Mouse (Mus musculus) E14TG2a.4 (cell line): ENCODE results near the gene Onecut1.

Experiments
- H3K27me3 ChIP-seq: 2 replicates; pipeline ENCODE4 v1.6.1; 2014; ENCODE audit warnings: low read length, control low read depth; ENCODE audit not compliant: insufficient read depth
- H3K36me3 ChIP-seq: 2 replicates; pipeline ENCODE4 v1.6.1; 2014; ENCODE audit warnings: low read length, control low read depth; ENCODE audit not compliant: insufficient read depth
- H3K4me1 ChIP-seq: replicated peaks from 2 replicates; pipeline ENCODE4 v1.6.1; 2014; ENCODE audit warnings: low read depth, low read length, control low read depth
- H3K4me3 ChIP-seq: replicated peaks from 2 replicates; pipeline ENCODE4 v1.5.1; 2014; ENCODE audit warnings: mild to moderate bottlenecking, low read length
- H3K9me3 ChIP-seq: 2 replicates; pipeline ENCODE4 v1.6.1; 2014; ENCODE audit warnings: low read length, control low read depth
- CTCF ChIP-seq: conservative IDR thresholded peaks from 2 replicates; pipeline ENCODE4 v1.5.1; 2014; ENCODE audit warnings: low read length
- NANOG ChIP-seq: IDR thresholded peaks from 2 replicates; pipeline ENCODE4 v1.6.1; 2014; ENCODE audit warnings: borderline replicate concordance, low read length, mixed read lengths
- POU5F1 ChIP-seq: IDR thresholded peaks from 2 replicates; pipeline ENCODE4 v1.6.1; 2014; ENCODE audit warnings: low read length, borderline replicate concordance

Gene Onecut1

GRCm38 (mm10) chr9:74849195-74849978 lies 12.3 kb upstream of the Onecut1 start:
- peak overlapping the region; percentile 77 for H3K4me3 ChIP-seq
- TF ChIP-seq NANOG = no peak
- no peak for TF ChIP-seq POU5F1
- no peak for TF ChIP-seq CTCF
- H3K9me3 ChIP-seq = no peaks in the 10 kb centered on the region; the same call in 1 of the 2 replicates
- no peaks in the 10 kb centered on the region for H3K36me3 ChIP-seq
- peaks cover 89% of the 10 kb centered on the region for H3K27me3 ChIP-seq
- peaks cover 40% of the 10 kb centered on the region for H3K4me1 ChIP-seq

- TF ChIP-seq CTCF = no peak
- no peak for TF ChIP-seq NANOG
- TF ChIP-seq POU5F1 = no peak
- Histone ChIP-seq H3K36me3 (no peaks in the 10 kb centered on the region), H3K4me3 (no peak overlapping the region), H3K4me1 (peaks cover 42% of the 10 kb centered on the region), H3K27me3 (peaks cover 92% of the 10 kb centered on the region), H3K9me3 (no peaks in the 10 kb centered on the region; the same call in 1 of the 2 replicates)
Measured at GRCm38 (mm10) chr9:74849979-74850780, 11.5 kb upstream of the Onecut1 start.

- H3K4me3 ChIP-seq = no peak overlapping the region
- TF ChIP-seq NANOG = no peak
- TF ChIP-seq POU5F1 = no peak
- TF ChIP-seq CTCF = no peak
- peaks cover 94% of the 10 kb centered on the region for H3K27me3 ChIP-seq
- H3K9me3 ChIP-seq = no peaks in the 10 kb centered on the region; the same call in 1 of the 2 replicates
- H3K4me1 ChIP-seq = peaks cover 42% of the 10 kb centered on the region
- no peaks in the 10 kb centered on the region for H3K36me3 ChIP-seq
Measured at GRCm38 (mm10) chr9:74850781-74851145, 11.0 kb upstream of the Onecut1 start.

GRCm38 (mm10) chr9:74851601-74852000 lies 10.1 kb upstream of the Onecut1 start:
- Histone ChIP-seq H3K27me3 (peaks cover 94% of the 10 kb centered on the region), H3K4me1 (peaks cover 42% of the 10 kb centered on the region), H3K36me3 (no peaks in the 10 kb centered on the region), H3K9me3 (no peaks in the 10 kb centered on the region), H3K4me3 (no peak overlapping the region)
- TF ChIP-seq CTCF = no peak

- no peak for TF ChIP-seq CTCF
- no peak for TF ChIP-seq POU5F1
- no peak for TF ChIP-seq NANOG
- no peak overlapping the region for H3K4me3 ChIP-seq
- H3K4me1 ChIP-seq = peaks cover 43% of the 10 kb centered on the region
- peaks cover 94% of the 10 kb centered on the region for H3K27me3 ChIP-seq
- H3K9me3 ChIP-seq = no peaks in the 10 kb centered on the region
- no peaks in the 10 kb centered on the region for H3K36me3 ChIP-seq
Measured at GRCm38 (mm10) chr9:74852361-74852760, 9.4 kb upstream of the Onecut1 start.

- Histone ChIP-seq H3K27me3 (peaks cover 98% of the 10 kb centered on the region), H3K4me3 (peak overlapping the region; percentile 60), H3K36me3 (no peaks in the 10 kb centered on the region), H3K4me1 (peaks cover 45% of the 10 kb centered on the region), H3K9me3 (no peaks in the 10 kb centered on the region)
- TF ChIP-seq NANOG (no peak), CTCF (no peak)
Measured at GRCm38 (mm10) chr9:74853191-74854072, 8.3 kb upstream of the Onecut1 start.

GRCm38 (mm10) chr9:74854073-74854591 lies 7.6 kb upstream of the Onecut1 start:
- no peak for TF ChIP-seq NANOG
- TF ChIP-seq POU5F1 = no peak
- TF ChIP-seq CTCF = no peak
- peaks cover 98% of the 10 kb centered on the region for H3K27me3 ChIP-seq
- H3K9me3 ChIP-seq = no peaks in the 10 kb centered on the region; the same call in 1 of the 2 replicates
- peaks cover 38% of the 10 kb centered on the region for H3K4me1 ChIP-seq
- H3K36me3 ChIP-seq = no peaks in the 10 kb centered on the region
- peak overlapping the region; percentile 60 for H3K4me3 ChIP-seq

- Histone ChIP-seq H3K27me3 (peaks cover 95% of the 10 kb centered on the region), H3K9me3 (no peaks in the 10 kb centered on the region; the same call in 1 of the 2 replicates), H3K4me1 (peaks cover 36% of the 10 kb centered on the region), H3K4me3 (no peak overlapping the region), H3K36me3 (no peaks in the 10 kb centered on the region)
- TF ChIP-seq POU5F1 = no peak
- no peak for TF ChIP-seq NANOG
- no peak for TF ChIP-seq CTCF
Measured at GRCm38 (mm10) chr9:74855446-74855845, 6.3 kb upstream of the Onecut1 start.
